In the genomic region with DNA sequence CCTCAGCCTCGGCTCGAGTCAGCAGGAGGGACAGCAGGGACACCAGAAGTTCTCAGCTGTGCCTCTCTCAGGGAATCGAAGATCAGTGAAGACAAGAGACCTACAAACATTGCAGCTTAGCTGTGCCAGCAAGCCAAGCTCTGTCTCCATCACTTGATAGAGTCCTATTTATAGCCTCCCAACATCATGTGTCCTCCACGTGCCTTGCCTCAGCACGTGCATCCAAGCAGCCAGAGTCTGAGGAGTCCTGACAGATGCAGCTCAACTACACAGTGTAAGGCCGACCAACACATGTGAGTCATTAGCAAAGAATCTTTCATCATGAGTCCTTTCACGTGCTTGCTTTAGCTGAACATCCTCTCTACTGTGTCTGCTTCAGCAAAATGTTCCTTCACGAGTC, we compare ENCODE assay signal across 12 mouse cellular contexts. TPM values are rescaled to one million over a fixed set of nuclear protein-coding genes. Genes with fewer than 3 reads are reported as not detected.
DNase-seq lines count a peak whose midpoint lies in the region; ATAC-seq and TF ChIP-seq lines count a peak whose summit lies in the region.
"Had no signal": no experiment of that assay in that cellular context is flagged by ENCODE, and none has a peak within 500 bp of the region (broad histone marks: within the 10 kb centered on the region; RNA-seq: fewer than 3 reads in every experiment).

No protein-coding gene starts in this region.

- peak; percentile 14 to 54 for DNase-seq in frontal cortex, postnatal 36 days (ENCODE audit: low spot score in 2 of 2)
- DNase-seq in frontal cortex, postnatal 25 days (ENCODE audit: low spot score in 2 of 2) = no peak
- no peak for DNase-seq in testis, postnatal 14 days (ENCODE audit: low spot score)
- DNase-seq in heart, postnatal 10 days = peak; percentile 69 to 77
- no peak for DNase-seq in adipocyte (ENCODE audit: low spot score)
- DNase-seq in hindbrain, embryonic 10.5 days (ENCODE audit: low spot score) = no peak
- DNase-seq in forebrain, embryonic 11.5 days (ENCODE audit: low spot score) = no peak
- DNase-seq: cerebellum, postnatal 36 days; kidney, adult 2 months had no signal

- peaks cover 5% of the 10 kb centered on the region for H3K4me1 ChIP-seq in testis, adult 2 months (ENCODE audit: control insufficient read depth, insufficient read depth, low read length)
- H3K4me1 ChIP-seq in hindbrain, embryonic 10.5 days (replicated peaks) = peaks cover 15% of the 10 kb centered on the region
- H3K4me1 ChIP-seq in forebrain, embryonic 11.5 days (replicated peaks; ENCODE audit: control insufficient read depth, insufficient read depth, low read length) = peaks cover 3% of the 10 kb centered on the region; the same call in 1 of the 2 replicates

- H3K9me3 ChIP-seq in hindbrain, embryonic 10.5 days = no peaks in the 10 kb centered on the region
- no peaks in the 10 kb centered on the region for H3K9me3 ChIP-seq in forebrain, embryonic 11.5 days (ENCODE audit: control insufficient read depth, low read length)

- H3K4me3 ChIP-seq in testis, adult 2 months (ENCODE audit: control insufficient read depth, low read depth, low read length) = no peak overlapping the region
- H3K4me3 ChIP-seq in hindbrain, embryonic 10.5 days = no peak overlapping the region
- no peak overlapping the region for H3K4me3 ChIP-seq in forebrain, embryonic 11.5 days (ENCODE audit: low read depth, low read length)

- 87% methylated on average over 8 of the region's 8 CpGs for WGBS in hindbrain, embryonic 10.5 days
- 91% methylated on average over 8 of the region's 8 CpGs for WGBS in forebrain, embryonic 11.5 days

- no peaks in the 10 kb centered on the region for H3K27me3 ChIP-seq in testis, adult 2 months (ENCODE audit: control insufficient read depth, insufficient read depth, low read length)
- no peaks in the 10 kb centered on the region for H3K27me3 ChIP-seq in hindbrain, embryonic 10.5 days (ENCODE audit: insufficient read depth, poor library complexity, severe bottlenecking)
- H3K27me3 ChIP-seq in forebrain, embryonic 11.5 days (ENCODE audit: control insufficient read depth, insufficient read depth, low read length) = no peaks in the 10 kb centered on the region

- H3K27ac ChIP-seq in testis, adult 2 months (ENCODE audit: control insufficient read depth, insufficient read depth, low read depth, low read length) = peak overlapping the region; percentile 23; the same call in 1 of the 2 replicates
- H3K27ac ChIP-seq in hindbrain, embryonic 10.5 days = no peak overlapping the region
- H3K27ac ChIP-seq in forebrain, embryonic 11.5 days (ENCODE audit: low read depth, low read length) = no peak overlapping the region

- TF ChIP-seq POLR2A in testis, adult 2 months (IDR thresholded peaks at IDR 0.05; ENCODE audit: control insufficient read depth, low read depth, low read length) = no peak

- no peak for ATAC-seq in forebrain, embryonic 11.5 days (replicated peaks; ENCODE audit: low FRiP score)
- ATAC-seq: forebrain, embryonic 16.5 days had no signal

- no peak for TF ChIP-seq CTCF in testis, adult 2 months (IDR thresholded peaks at IDR 0.05; ENCODE audit: control insufficient read depth, insufficient read depth, insufficient replicate concordance, low read depth, low read length)

- no peak overlapping the region for H3K9ac ChIP-seq in forebrain, embryonic 11.5 days (ENCODE audit: low read length)

- peaks cover 1% of the 10 kb centered on the region; the same call in 1 of the 2 replicates for H3K36me3 ChIP-seq in testis, adult 2 months (ENCODE audit: control insufficient read depth, insufficient read depth, low read length)
- peaks cover 35% of the 10 kb centered on the region for H3K36me3 ChIP-seq in hindbrain, embryonic 10.5 days
- no peaks in the 10 kb centered on the region for H3K36me3 ChIP-seq in forebrain, embryonic 11.5 days (ENCODE audit: control insufficient read depth, insufficient read depth, low read length)

- intact Hi-C loops in heart, postnatal 10 days (cut with DNase I) = no loop called here

- H3K4me2 ChIP-seq in forebrain, embryonic 11.5 days (ENCODE audit: low read depth, low read length, severe bottlenecking) = no peak overlapping the region

RNA-seq across cellular contexts. Expression of gene Zfp346, which starts 2.6 kb away (rescaled TPM):
- polyA plus RNA-seq in testis, adult 2 months (2012; rRNA removed) = 27.4 and 28.4 TPM in 2 replicates
- total RNA-seq in heart, postnatal 10 days (2021) = 10 to 100 TPM; 16.5 to 19.8 TPM
- polyA plus RNA-seq in hindbrain, embryonic 10.5 days (2016; fragmentation: Nextera tagmentation; extraction: Ambion mirVana) = 23.5 and 24.9 TPM in 2 replicates
- 26.0 and 28.0 TPM in 2 replicates for polyA plus RNA-seq in forebrain, embryonic 11.5 days (2014; fragmentation: Nextera tagmentation; extraction: Ambion mirVana)

RNA-seq across cellular contexts. Expression of gene Uimc1, which starts 7.6 kb away (rescaled TPM):
- polyA plus RNA-seq in testis, adult 2 months (2012; rRNA removed) = 6.4 and 8.3 TPM in 2 replicates
- 10 to 100 TPM; 22.4 to 22.6 TPM for total RNA-seq in heart, postnatal 10 days (2021)
- 18.6 and 22.6 TPM in 2 replicates for polyA plus RNA-seq in hindbrain, embryonic 10.5 days (2016; fragmentation: Nextera tagmentation; extraction: Ambion mirVana)
- polyA plus RNA-seq in forebrain, embryonic 11.5 days (2014; fragmentation: Nextera tagmentation; extraction: Ambion mirVana) = 24.3 and 26.7 TPM in 2 replicates

RNA-seq across cellular contexts. Expression of gene Gm17617, which starts 25.7 kb away (rescaled TPM):
- not detected in 2 replicates for polyA plus RNA-seq in testis, adult 2 months (2012; rRNA removed)
- not detected for total RNA-seq in heart, postnatal 10 days (2021)
- polyA plus RNA-seq in hindbrain, embryonic 10.5 days (2016; fragmentation: Nextera tagmentation; extraction: Ambion mirVana) = not detected in 2 replicates
- polyA plus RNA-seq in forebrain, embryonic 11.5 days (2014; fragmentation: Nextera tagmentation; extraction: Ambion mirVana) = not detected in 2 replicates
- total RNA-seq: liver, adult 2 months had no signal
- polyA plus RNA-seq: forebrain, embryonic 16.5 days; kidney, adult 2 months; liver, adult 2 months had no signal

RNA-seq across cellular contexts. Expression of gene Fgfr4, which starts 44.7 kb away (rescaled TPM):
- polyA plus RNA-seq in testis, adult 2 months (2012; rRNA removed) = 2.9 and 3.0 TPM in 2 replicates
- total RNA-seq in heart, postnatal 10 days (2021) = under 1 TPM; 0.30 to 0.53 TPM
- 0.67 and 1.3 TPM in 2 replicates for polyA plus RNA-seq in hindbrain, embryonic 10.5 days (2016; fragmentation: Nextera tagmentation; extraction: Ambion mirVana)
- 0.23 and 0.27 TPM in 2 replicates for polyA plus RNA-seq in forebrain, embryonic 11.5 days (2014; fragmentation: Nextera tagmentation; extraction: Ambion mirVana)

Comparison
In these comparisons a context has a peak if more than half of its experiments do, and no peak if none do; other contexts are left out.
1. DNase-seq: peak in frontal cortex, postnatal 36 days (2 of 2) and heart, postnatal 10 days (2 of 2); none in frontal cortex, postnatal 25 days (0 of 2), testis, postnatal 14 days (single experiment), adipocyte (single experiment), hindbrain, embryonic 10.5 days (single experiment) and forebrain, embryonic 11.5 days (single experiment).